Mouse (Mus musculus): ENCODE measurements around the gene Tacr1. TPM values are rescaled to one million over a fixed set of nuclear protein-coding genes. Genes with fewer than 3 reads are reported as not detected.

The Tacr1 gene
- polyA plus RNA-seq, 1 experiment from 2014 or later: 0.83 TPM

DNA sequence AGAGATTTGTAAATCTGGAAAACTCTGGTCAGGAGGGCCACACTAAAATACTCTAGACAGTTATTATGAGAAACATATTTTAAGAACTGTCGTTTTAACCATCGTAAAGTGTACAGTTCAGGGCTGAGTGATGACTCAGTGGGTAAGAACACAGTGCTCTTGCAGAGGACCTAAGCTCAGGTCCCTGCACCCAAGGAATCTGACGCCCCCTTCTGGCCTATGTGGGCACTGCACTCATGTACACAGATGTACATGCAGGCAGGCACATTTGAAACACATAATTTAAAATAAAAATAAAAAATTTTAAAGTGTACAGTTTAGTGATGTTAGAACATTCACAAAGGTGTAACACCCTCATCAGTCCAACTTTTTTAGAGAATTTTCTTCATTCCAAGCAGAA lies 147.1 kb downstream of the Tacr1 start:
- H3K4me3 ChIP-seq (replicated peaks): no peak overlapping the region
- H3K4me1 ChIP-seq: no peaks in the 10 kb centered on the region
- no peak overlapping the region for H3K4me2 ChIP-seq
- 69% methylated on average over 3 of the region's 3 CpGs for WGBS
- H3K9ac ChIP-seq: no peak overlapping the region
- no peaks in the 10 kb centered on the region for H3K27me3 ChIP-seq
- H3K36me3 ChIP-seq (replicated peaks): no peaks in the 10 kb centered on the region
- peaks cover 7% of the 10 kb centered on the region for H3K9me3 ChIP-seq
- ATAC-seq (ENCODE audit: low FRiP score): no peak
- no peak overlapping the region for H3K27ac ChIP-seq

DNA sequence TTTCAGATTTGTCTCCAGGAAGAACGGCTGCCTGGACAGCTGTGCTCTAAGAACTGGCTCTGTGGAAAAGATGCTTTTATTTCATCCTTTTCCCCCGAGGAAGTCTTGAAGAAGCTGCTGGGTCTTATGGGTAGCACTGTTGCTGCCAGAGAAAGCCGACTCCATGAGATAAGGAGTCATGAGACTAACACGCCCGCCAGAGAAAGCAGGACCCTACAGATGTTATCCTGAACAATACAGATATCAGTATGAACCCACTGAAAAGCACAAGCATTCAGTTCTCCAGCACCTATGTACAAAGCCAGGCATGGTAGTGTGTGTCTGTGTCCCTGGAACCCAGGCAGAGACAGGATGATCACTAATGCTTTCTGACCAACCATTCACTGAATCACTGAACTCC lies 173.3 kb downstream of the Tacr1 start:
- Histone ChIP-seq H3K4me2 (no peak overlapping the region), H3K4me1 (peaks cover 3% of the 10 kb centered on the region; the same call in 1 of the 2 replicates), H3K4me3 (replicated peaks) (no peak overlapping the region), H3K27me3 (no peaks in the 10 kb centered on the region), H3K9ac (no peak overlapping the region), H3K36me3 (replicated peaks) (no peaks in the 10 kb centered on the region), H3K27ac (no peak overlapping the region), H3K9me3 (no peaks in the 10 kb centered on the region)
- 92% methylated on average over 5 of the region's 5 CpGs for WGBS
- ATAC-seq (ENCODE audit: low FRiP score): no peak

DNA sequence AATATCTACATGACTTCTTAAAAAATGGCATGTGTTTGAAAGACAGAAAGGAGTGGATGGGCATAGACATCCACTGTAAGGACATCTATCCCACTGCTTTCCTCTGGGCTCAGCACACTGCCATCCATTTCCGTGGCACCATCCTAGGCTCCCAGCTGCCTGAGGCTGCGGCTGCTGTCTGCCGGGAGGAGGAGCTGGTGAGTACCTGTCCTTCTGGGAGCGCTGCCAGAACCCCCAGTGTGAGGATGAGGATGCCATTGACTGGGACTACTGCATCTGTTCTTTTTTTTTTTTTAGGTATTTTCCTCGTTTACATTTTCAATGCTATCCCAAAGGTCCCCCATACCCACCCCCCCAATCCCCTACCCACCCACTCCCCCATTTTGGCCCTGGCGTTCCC lies 183.3 kb downstream of the Tacr1 start:
- H3K27me3 ChIP-seq: no peaks in the 10 kb centered on the region
- H3K9me3 ChIP-seq: no peaks in the 10 kb centered on the region
- H3K4me2 ChIP-seq: no peak overlapping the region
- no peak overlapping the region for H3K4me3 ChIP-seq (replicated peaks)
- ATAC-seq (ENCODE audit: low FRiP score): no peak
- no peak overlapping the region for H3K27ac ChIP-seq
- 66% methylated on average over 6 of the region's 6 CpGs for WGBS
- no peak overlapping the region for H3K9ac ChIP-seq
- H3K36me3 ChIP-seq (replicated peaks): no peaks in the 10 kb centered on the region
- no peaks in the 10 kb centered on the region for H3K4me1 ChIP-seq

DNA sequence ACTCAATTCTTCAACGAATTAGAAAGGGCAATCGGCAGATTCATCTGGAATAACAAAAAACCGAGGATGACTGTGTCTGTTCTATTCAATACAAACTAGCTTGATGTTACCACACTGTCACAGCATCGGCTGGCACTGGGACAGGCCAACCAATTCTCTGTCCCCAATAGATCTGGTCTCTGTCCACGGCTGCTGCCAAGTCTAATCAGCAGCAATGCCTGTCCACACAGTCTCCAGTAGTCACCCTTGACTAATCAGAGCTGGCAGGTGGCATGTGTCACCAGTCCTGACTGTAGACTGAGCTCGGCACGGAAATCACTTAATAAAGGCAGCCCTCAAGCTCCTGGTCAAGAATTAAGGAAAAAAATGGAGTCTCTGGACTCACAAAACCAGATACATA lies 187.3 kb downstream of the Tacr1 start:
- no peak overlapping the region for H3K27ac ChIP-seq
- no peaks in the 10 kb centered on the region for H3K36me3 ChIP-seq (replicated peaks)
- H3K9ac ChIP-seq: no peak overlapping the region
- H3K4me3 ChIP-seq (replicated peaks): no peak overlapping the region
- H3K4me1 ChIP-seq: no peaks in the 10 kb centered on the region
- ATAC-seq (ENCODE audit: low FRiP score): no peak
- H3K4me2 ChIP-seq: no peak overlapping the region
- WGBS: 88% methylated on average over 7 of the region's 7 CpGs
- no peaks in the 10 kb centered on the region; the same call in 1 of the 2 replicates for H3K27me3 ChIP-seq
- H3K9me3 ChIP-seq: no peaks in the 10 kb centered on the region

DNA sequence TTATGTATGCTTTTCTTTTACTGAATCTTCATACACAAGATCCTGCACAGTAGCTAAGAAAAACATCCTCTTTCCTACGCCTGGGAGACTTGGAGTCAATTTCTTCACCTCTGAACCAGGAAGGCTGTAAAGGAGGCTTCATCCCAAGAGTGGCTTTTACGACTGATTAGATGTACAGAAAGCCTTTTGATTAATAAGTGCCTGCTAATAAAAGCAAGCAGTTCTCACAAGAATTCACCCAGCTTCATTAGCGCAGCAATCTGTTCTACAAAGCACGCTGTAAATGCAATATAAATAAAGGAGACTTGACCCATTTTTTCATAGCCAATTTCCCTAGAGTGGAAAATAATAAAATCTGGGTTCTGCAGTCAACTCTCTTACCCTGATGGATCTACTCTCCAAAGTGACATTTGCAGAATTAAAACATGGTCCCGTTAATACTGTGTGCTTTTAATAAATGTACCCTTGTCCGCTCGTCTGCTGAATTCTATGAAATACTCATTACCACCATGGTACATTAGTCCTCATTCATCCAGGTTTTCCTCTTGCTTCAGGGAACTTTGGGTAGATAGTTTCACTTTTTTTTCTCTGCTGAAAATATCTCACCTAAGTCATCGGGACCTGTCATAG lies 193.4 kb downstream of the Tacr1 start:
- no peak for ATAC-seq (ENCODE audit: low FRiP score)
- Histone ChIP-seq H3K27ac (no peak overlapping the region), H3K4me3 (replicated peaks) (no peak overlapping the region), H3K27me3 (no peaks in the 10 kb centered on the region; the same call in 1 of the 2 replicates), H3K4me2 (no peak overlapping the region), H3K9me3 (peaks cover 3% of the 10 kb centered on the region; the same call in 1 of the 2 replicates), H3K4me1 (no peaks in the 10 kb centered on the region), H3K9ac (no peak overlapping the region), H3K36me3 (replicated peaks) (no peaks in the 10 kb centered on the region)
- 49% methylated on average over 8 of the region's 8 CpGs for WGBS

DNA sequence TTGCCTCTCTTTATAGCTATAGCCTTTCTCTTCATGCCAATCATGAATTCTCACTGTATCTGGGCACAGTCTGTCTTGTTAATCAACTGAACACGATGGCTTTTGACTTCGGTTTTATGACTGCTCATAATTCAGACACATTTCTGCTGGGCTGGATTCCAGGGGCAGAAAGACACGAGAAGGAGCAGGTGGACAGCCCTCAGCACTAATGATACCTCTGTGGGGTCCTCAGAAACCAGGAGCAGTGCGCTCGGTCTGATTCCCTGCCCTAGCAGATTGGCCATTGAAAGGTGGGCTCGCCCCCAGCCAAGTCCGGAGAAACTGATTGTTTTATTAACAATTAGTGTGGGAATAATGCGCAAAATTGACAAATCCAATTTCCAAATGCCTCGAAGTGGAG lies 201.1 kb downstream of the Tacr1 start:
- no peak for ATAC-seq (ENCODE audit: low FRiP score)
- no peak overlapping the region for H3K27ac ChIP-seq
- H3K36me3 ChIP-seq (replicated peaks): no peaks in the 10 kb centered on the region
- no peak overlapping the region for H3K4me3 ChIP-seq (replicated peaks)
- H3K27me3 ChIP-seq: peaks cover 3% of the 10 kb centered on the region; the same call in 1 of the 2 replicates
- H3K4me1 ChIP-seq: 0 out of 2 replicates have a peak, but pooled peaks cover 6% of the 10 kb centered on the region
- no peak overlapping the region for H3K9ac ChIP-seq
- no peak overlapping the region for H3K4me2 ChIP-seq
- no peaks in the 10 kb centered on the region for H3K9me3 ChIP-seq
- 89% methylated on average over 9 of the region's 9 CpGs for WGBS

DNA sequence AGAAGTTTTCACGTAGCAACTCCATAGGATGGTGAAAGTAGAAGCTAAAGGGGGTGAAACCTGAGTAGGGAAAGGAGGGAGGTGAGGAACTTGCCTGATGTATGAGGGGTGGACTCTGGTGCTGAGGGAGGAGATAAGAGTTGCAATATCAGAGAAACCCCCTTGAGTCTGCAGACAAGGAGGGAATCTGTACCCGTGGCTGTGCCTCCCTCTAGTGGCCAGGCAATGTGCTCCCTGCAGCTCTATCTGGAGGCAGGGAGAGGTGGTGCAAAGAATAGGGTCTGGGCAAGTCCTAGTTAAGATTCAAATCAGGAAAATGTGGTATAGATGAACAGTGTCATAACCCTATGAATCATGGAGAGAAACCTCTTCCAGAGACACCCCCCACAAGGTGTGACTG lies 201.5 kb downstream of the Tacr1 start:
- Histone ChIP-seq H3K9me3 (no peaks in the 10 kb centered on the region), H3K4me3 (replicated peaks) (no peak overlapping the region), H3K9ac (no peak overlapping the region), H3K4me2 (no peak overlapping the region), H3K27me3 (peaks cover 3% of the 10 kb centered on the region; the same call in 1 of the 2 replicates), H3K27ac (no peak overlapping the region), H3K36me3 (replicated peaks) (no peaks in the 10 kb centered on the region), H3K4me1 (0 out of 2 replicates have a peak, but pooled peaks cover 6% of the 10 kb centered on the region)
- WGBS: 51% methylated on average over 2 of the region's 2 CpGs
- no peak for ATAC-seq (ENCODE audit: low FRiP score)

DNA sequence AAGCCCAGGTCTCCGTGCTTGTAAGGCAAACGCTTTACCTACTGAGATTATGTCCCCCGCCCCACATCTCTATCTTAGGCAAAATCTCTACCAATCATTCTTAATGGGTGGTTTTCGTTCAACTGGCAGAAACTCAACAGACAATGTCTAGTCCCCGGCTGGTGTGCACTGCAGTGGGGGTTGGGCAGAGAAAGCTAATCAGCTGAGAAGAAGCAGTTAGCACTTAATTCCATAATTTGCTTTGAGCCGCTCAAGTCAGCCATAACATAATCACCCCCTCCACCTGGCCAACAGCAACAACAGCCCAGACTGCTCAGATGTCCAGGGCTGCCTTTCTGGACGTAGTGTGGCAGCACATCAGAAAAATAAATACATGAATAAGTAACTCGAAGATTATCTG lies 202.7 kb downstream of the Tacr1 start:
- H3K27me3 ChIP-seq: peaks cover 3% of the 10 kb centered on the region; the same call in 1 of the 2 replicates
- H3K9ac ChIP-seq: no peak overlapping the region
- peak overlapping the region; percentile 24; the same call in 1 of the 2 replicates for H3K4me2 ChIP-seq
- H3K4me3 ChIP-seq (replicated peaks): no peak overlapping the region
- 0 out of 2 replicates have a peak, but pooled peaks cover 9% of the 10 kb centered on the region for H3K4me1 ChIP-seq
- no peak overlapping the region for H3K27ac ChIP-seq
- 24% methylated on average over 8 of the region's 8 CpGs for WGBS
- H3K9me3 ChIP-seq: no peaks in the 10 kb centered on the region
- H3K36me3 ChIP-seq (replicated peaks): no peaks in the 10 kb centered on the region
- ATAC-seq (ENCODE audit: low FRiP score): peak; percentile 45; the same call in 1 of the 2 replicates

DNA sequence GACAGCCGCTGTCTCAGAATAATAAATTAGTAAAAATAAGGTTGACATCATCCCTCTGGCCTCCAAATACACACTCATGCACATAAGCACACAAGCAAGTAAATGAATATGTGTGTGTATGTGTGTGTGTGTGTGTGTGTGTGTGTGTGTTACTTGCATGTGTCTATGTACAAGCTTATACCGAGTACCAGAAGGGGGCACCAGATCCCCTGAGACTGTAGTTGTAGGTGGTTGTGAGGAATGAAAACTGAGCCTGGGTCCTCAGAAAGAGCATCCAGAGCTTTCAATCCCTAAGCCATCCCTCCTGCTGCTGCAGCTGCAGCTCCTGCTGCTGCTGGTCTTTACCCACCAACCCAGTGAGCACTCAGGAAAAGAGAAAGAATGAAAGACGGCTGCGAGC lies 206.6 kb downstream of the Tacr1 start:
- H3K9me3 ChIP-seq: no peaks in the 10 kb centered on the region
- no peak overlapping the region for H3K9ac ChIP-seq
- 93% methylated on average over 4 of the region's 4 CpGs for WGBS
- no peak overlapping the region for H3K4me3 ChIP-seq (replicated peaks)
- H3K27me3 ChIP-seq: peaks cover 6% of the 10 kb centered on the region; the same call in 1 of the 2 replicates
- no peak overlapping the region for H3K4me2 ChIP-seq
- H3K4me1 ChIP-seq: 0 out of 2 replicates have a peak, but pooled peaks cover 9% of the 10 kb centered on the region
- H3K27ac ChIP-seq: no peak overlapping the region
- ATAC-seq (ENCODE audit: low FRiP score): no peak
- no peaks in the 10 kb centered on the region for H3K36me3 ChIP-seq (replicated peaks)

DNA sequence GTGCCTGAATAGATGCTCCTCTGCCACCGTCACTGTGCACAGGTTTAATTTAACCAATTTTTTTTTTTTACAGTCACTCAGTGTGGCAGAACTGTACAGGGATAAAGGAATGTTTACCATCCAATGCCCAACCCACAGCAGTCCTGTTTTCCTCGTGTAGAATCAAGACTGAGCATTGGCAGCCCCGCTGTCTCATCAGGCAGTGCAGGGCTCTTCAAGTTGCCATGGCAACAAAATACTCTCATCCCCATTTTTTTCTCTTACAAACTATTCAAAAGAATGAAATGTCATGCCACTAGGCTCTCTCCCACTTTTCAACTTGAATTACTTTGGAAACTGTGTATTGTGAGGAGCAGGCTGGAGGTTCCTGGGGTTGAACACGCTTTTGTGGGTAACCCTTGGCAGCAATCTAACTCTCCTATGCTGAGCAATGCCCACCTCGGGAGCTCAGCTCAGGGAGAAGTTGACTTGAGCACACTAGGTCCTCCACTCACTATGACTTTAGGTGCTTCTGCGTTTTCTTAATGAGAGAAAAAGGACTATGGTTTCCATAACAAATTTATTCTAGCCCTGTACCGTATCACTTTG lies 207.3 kb downstream of the Tacr1 start:
- no peak overlapping the region for H3K9ac ChIP-seq
- peak; percentile 62 for ATAC-seq (ENCODE audit: low FRiP score)
- WGBS: 49% methylated on average over 7 of the region's 7 CpGs
- no peaks in the 10 kb centered on the region for H3K36me3 ChIP-seq (replicated peaks)
- no peak overlapping the region for H3K27ac ChIP-seq
- no peak overlapping the region for H3K4me2 ChIP-seq
- no peaks in the 10 kb centered on the region for H3K9me3 ChIP-seq
- H3K27me3 ChIP-seq: peaks cover 6% of the 10 kb centered on the region; the same call in 1 of the 2 replicates
- no peak overlapping the region for H3K4me3 ChIP-seq (replicated peaks)
- 0 out of 2 replicates have a peak, but pooled peaks cover 8% of the 10 kb centered on the region for H3K4me1 ChIP-seq

Measured in forebrain, embryonic 12.5 days (tissue).